Mouse (Mus musculus): ENCODE results near the gene Cish.
"Not testable (repeated sequence)": the region's sequence is repeated elsewhere in the genome, so short reads cannot be mapped to it uniquely, and the experiment has no call there.

The Cish gene

DNA sequence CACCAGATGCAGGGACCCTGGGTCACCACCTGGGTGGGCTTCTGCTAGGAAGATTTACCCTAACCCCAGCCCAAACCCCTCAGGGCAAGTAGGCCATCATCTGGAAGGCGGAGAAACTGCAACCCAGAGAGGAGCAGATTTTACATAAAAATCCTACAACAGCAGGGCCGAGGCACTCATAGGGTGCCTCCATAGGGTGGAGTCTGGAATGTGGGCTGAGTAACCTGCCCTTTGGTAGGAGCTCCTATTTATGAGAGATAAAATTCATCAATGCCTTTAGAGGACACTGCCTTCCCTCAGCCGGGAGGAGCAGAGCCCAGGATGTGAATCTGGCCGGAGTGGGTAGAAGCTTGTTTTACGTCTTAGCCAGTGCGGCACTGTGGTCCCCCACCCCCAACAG is 3.0 kb downstream of the Cish start:
- no peak for DNase-seq (ENCODE audit: low spot score in 2 of 2)

DNA sequence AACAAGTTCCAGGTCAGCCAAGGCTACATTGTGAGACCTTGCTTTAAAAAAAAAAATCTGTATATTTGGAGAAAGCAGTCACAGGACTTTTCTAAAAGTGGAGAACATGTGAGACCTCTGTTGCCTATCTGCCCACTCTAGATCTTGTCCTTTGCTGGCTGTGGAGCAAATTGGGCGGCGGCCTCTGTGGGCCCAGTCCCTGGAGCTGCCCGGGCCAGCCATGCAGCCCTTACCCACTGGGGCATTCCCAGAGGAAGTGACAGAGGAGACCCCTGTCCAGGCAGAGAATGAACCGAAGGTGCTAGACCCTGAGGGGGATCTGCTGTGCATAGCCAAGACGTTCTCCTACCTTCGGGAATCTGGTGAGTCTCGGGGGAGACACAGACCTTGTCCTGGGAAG is 4.0 kb downstream of the Cish start:
- no peak for DNase-seq (ENCODE audit: low spot score in 2 of 2)

GRCm38 (mm10) chr9:107300224-107300973 is 4.6 kb downstream of the Cish start:
- no peak for DNase-seq (ENCODE audit: low spot score in 2 of 2)

DNA sequence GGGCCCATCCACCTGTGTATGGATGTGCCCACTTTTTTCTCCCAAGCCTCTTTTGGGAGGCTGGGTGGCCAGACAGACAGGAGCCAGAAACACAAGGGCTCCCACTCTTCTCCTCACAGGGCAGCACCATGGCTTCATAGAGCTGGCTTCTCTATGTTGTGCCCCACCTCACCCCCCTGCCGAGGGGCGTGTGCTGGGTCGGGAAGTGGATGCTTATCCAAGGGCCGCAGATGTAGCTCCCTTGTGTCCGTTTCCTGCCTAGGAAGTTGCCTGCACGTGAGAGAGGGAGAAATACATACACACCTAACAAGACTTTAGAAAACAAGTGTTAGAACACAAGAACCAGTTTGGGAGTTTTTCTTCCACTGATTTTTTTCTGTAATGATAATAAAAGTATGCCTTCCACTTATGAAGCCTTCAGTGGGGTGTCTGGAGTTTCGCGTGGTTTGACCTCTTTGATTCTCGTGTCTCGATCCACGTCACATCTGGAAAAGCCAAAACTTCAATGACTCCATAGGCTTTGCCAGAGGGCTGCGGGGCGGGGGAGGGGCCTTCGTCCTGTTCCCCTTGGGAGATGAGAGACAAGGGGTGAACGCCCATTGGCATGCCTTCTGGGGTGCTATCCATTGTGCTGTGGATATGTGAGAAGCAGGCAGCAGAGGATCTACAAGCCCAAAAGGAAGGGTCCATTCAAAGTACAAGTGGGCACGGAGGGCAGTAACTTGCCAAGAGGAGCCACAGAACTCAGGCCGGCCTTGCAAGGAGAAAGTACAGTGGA is 5.9 kb downstream of the Cish start:
- no peak for DNase-seq (ENCODE audit: low spot score in 2 of 2)

- DNase-seq (ENCODE audit: low spot score in 2 of 2), result no peak
Observed at GRCm38 (mm10) chr9:107302592-107302991, 6.8 kb downstream of the Cish start.

- no peak for DNase-seq (ENCODE audit: low spot score in 2 of 2)
Observed at GRCm38 (mm10) chr9:107303121-107303820, 7.4 kb downstream of the Cish start.

DNA sequence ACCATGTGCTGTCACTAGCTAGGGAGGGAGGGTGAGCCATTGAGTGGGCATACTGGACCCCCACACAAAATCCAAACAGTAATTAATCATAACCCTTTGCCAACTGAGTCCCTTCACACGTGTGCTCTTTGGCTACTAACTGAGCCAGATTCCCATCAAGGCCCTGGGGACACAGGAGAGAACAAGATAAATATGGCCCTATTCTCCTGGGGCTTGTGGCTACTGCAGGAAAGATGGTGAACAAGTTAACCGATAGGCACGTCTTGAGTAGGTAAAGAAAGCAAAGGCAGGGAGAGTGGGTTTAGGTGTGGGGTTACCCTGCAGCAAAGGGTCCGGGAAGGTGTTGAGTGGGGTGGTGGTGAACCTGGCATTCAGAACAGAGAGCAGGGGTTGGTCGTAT is 8.1 kb downstream of the Cish start:
- no peak for DNase-seq (ENCODE audit: low spot score in 2 of 2)

DNA sequence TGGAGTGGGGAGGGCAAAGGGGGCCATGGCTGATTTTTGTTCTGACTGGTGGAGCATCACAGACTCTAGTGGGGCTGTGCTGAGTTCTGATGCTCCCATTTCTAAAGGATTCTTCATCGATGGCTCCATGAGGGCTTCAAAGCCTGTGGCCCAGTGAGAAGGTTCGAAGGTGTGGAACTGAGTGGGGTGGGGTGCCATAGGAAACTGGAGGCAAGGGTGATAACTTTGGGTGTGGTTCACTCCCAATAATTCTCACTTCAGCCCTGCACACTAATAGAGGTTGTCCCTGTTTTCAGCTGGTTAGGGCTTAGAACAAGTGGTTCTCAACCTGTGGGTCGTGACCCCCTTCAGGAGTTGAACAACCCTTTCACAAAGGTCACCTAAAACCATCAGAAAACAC is 8.6 kb downstream of the Cish start:
- DNase-seq (ENCODE audit: low spot score in 2 of 2), result no peak

- DNase-seq (ENCODE audit: low spot score in 2 of 2), result no peak
Observed at GRCm38 (mm10) chr9:107305012-107305411, 9.2 kb downstream of the Cish start.

DNA sequence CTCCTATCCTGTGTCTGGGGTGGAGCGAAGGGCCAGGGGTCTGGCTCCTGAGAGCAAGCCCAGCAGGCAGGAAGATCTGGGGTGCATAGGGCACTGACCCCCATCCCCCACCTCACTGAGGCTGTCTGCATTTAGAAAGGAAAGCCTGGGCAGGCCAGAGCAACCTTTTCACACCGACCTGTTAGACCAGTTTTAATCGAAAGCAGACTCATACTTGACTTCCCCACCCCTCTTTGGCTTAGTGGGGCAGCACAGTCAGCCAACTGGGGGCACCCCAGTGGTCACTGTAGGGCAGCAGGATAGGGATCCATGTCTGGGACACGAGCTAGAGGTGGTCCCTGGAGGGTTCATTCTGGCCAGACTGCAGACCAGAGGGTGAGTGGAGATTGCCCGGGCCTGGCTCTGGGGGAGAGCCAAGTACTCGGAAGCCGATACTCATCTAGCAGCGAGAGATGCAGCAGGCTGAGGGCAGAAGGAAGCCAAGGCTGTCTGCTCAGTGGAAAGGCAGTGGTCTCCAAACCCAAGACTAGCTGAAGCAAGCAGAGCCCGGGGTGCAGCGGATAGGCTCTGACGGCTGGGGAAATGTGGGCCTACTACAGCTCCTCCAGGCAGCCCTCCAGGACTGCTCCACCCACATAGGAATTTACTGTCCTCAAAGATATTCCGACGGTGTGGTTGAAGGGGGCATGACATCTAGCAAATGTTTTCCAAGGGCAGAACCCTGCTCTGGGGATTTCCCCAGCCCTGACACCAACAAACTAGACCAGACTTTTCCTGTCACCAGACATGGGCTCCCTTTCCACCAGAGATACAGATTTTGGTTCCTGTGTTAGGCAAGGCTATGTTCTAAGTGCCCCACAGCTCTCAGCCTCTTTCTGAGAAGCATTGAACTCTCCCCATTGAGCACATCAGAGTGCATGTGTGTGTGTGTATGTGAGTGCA is 10.0 kb downstream of the Cish start:
- DNase-seq (ENCODE audit: low spot score in 2 of 2), result peak; percentile 64 to 69

- not testable (repeated sequence) for DNase-seq (ENCODE audit: low spot score in 2 of 2)
Observed at GRCm38 (mm10) chr9:107306673-107307072, 10.8 kb downstream of the Cish start.

GRCm38 (mm10) chr9:107307099-107307872 is 11.5 kb downstream of the Cish start:
- DNase-seq (ENCODE audit: low spot score in 2 of 2), result no peak

- DNase-seq (ENCODE audit: low spot score in 2 of 2), result peak; percentile 73 to 85
Observed at GRCm38 (mm10) chr9:107307886-107308285, 12.1 kb downstream of the Cish start.

DNA sequence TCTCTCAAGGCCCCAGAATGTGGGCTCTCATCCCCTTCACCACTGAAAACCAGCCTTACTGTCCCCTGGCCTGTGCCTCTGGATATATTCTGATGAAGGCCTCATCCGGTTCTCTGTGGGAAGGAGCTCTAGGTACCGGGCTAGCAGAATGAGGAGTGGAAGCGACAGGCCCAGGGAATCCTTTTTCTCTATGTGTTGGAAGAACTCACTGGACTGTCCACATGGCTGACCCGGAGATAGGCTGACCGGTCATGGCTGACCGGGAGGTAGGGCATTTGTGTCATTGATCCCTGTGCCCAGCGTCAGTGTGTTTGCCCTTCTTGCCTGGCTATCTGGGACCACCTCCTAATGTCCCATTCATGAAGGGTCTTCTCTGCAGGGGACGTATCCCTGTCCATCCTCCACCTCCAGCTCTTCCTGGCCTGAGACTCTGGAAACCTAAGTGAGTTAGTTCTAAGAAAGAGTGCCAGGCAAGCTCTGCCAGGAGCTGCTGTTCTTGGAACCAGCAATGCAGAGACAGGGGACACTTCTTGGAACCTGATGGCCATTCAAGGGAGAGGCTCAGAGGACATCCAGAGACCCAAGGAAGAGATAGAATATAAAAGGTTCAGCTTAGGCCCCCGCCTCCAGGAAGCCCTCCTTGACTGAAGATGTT is 12.6 kb downstream of the Cish start:
- DNase-seq (ENCODE audit: low spot score in 2 of 2), result no peak

DNA sequence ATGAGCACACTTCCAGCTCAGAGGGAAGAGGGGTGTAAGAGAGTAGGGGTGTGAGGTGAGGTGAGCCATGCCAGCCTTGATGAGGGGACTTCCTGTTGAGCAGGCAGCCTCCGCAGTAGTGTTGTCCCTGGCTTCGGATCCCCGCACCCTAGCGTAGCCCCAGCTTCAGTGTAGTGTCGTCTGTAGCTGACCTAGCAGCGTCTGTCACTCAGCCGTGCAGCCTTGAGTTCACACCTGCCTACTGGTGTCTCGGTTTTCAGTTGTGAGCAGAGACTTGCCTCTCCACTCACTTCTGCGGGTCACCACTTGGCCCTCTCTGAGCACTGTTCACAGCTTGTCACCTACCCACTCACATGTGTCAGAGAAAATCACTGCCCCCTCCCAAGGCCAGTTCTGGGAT is 13.3 kb downstream of the Cish start:
- no peak for DNase-seq (ENCODE audit: low spot score in 2 of 2)

DNA sequence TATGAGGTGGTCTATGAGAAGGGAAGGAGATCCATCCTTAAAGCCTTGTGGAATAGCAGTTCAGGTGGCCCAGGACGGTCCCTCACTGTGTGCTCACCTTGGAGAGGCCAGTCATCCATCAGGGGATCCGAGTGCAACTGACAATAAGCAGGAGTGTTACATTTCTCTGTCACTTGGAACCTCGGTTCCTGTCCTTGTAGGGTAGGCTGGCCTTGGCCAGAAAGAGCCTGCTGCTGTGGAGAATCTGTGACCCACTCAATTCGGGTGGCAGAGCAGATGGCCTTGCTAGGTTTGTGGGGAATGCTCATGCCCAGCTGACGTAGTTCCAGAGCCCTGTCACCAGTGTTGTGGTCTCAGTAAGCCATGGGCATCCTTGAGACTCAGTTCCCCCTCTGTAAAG is 13.8 kb downstream of the Cish start:
- no peak for DNase-seq (ENCODE audit: low spot score in 2 of 2)

- no peak for DNase-seq (ENCODE audit: low spot score in 2 of 2)
Observed at GRCm38 (mm10) chr9:107312811-107313584, 17.2 kb downstream of the Cish start.

DNA sequence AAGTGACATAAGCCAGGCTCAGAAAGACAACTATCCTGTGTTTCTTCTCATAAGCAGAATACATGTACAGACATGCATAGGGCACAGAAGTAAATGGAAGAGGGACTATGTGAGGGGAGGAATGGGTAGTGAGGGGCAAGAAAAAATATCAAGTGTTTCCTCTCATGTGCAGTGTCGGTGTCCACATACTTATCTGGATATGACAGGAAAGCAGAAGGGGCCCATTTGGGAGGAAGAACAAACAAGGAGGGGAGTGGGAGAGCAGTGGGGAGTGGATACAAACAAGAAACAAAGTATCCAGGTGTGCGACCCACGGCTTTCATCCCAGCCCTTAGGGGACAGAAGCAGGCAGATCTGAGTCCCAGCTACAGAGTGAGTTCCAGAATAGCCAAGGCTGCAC is 18.1 kb downstream of the Cish start:
- no peak for DNase-seq (ENCODE audit: low spot score in 2 of 2)

DNA sequence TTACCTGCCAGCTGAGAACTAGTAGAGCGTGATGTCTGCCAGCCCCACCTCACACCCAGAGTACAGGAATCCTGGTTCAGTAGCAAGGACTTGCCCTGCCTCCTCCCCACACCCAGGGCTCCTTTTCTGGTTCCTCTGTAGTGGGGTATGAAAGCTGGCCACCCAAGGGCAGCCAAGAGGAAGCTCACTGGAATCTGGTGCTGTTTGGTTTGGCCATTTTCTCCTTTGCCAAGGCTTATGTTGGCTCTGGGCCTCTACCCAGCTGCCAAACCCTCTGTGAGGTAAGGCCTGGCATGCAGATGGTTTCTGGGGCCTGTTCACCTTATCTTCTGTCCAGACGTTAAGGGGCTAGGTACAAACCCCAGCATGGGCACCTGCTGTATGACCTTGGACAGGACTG is 20.0 kb downstream of the Cish start:
- DNase-seq (ENCODE audit: low spot score in 2 of 2), result no peak

Data from urinary bladder, adult 18-20 months (tissue).